Mouse (Mus musculus): ENCODE data around the gene Hivep3.

DNA sequence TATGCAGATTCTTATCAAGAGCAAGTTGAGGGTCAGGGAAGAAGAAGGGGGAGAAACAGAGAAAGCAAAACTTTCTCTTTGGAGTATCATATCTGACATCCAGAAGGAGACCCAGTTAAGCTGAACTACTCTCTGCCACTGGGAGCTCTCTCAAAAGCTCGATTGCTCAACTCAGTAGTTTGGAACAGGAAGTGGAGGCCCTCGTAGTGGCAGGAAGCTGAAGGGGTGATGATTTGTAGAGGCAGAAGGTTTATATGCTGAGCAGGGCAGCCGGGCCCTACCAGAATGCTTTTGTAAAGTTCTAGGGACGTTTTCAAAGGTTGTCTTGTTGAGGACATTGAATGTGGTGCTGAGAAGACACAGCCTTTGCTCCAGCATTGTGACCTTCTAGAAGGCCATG, 5.1 kb downstream of the Hivep3 start:
- TF ChIP-seq CTCF (IDR thresholded peaks at IDR 0.05; ENCODE audit: borderline replicate concordance, extremely low read depth, insufficient read depth, insufficient read length), result no peak
- no peak for TF ChIP-seq POLR2A (IDR thresholded peaks at IDR 0.05; ENCODE audit: borderline replicate concordance, extremely low read depth, insufficient read depth, insufficient read length, poor library complexity, severe bottlenecking)
